Mouse (Mus musculus) Patski (cell line): Measurements from ENCODE around the gene Gnat3. TPM values are rescaled to one million over a fixed set of nuclear protein-coding genes. Genes with fewer than 3 reads are reported as not detected.

ENCODE experiments used
- ATAC-seq: fragments of 100-300 bp; one replicate; pipeline ENCODE4 v1.8.0; 2021
- CTCF ChIA-PET: fragments of 350-600 bp; sonication (Branson Sonifier 250); formaldehyde crosslinking; loops from one replicate; lab custom pipeline; 2022; ENCODE audit warnings: inconsistent platforms; lab: Charles Lee
- POLR2A ChIA-PET: fragments of 350-600 bp; sonication (Branson Sonifier 250); formaldehyde crosslinking; loops from one replicate; lab custom pipeline; 2022; ENCODE audit warnings: antibody characterized with exemption, inconsistent platforms; lab: Charles Lee
- DNase-seq: peaks from one replicate; pipeline ENCODE4 v3.0.0-alpha.2; 2011; ENCODE audit warnings: low read depth, low spot score
- H3K27me3 ChIP-seq: fragments of 371-371 bp; one replicate; pipeline ENCODE4 v1.5.1; 2021
- CTCF ChIP-seq: fragments of 100-300 bp; IDR thresholded peaks from one replicate; pipeline ENCODE4 v1.5.1; 2021
- in situ Hi-C: fragments of 300-500 bp; cut with MboI; formaldehyde crosslinking; loops from 3 replicates; pipeline ENCODE4 v1.11.1; 2018; ENCODE audit warnings: low pct_unique_long_range_greater_than_20kb, mixed read lengths
- polyA plus RNA-seq: library from polyadenylated mRNA; unstranded; gene quantifications from one replicate; pipeline ENCODE4 v1.2.3, GENCODE M21; 2021

Gnat3 gene
- polyA plus RNA-seq, 1 experiment from 2014 or later: not detected

- peaks cover 23% of the 10 kb centered on the region for H3K27me3 ChIP-seq
- ChIA-PET POLR2A (no interaction called here), CTCF (interaction anchor here (3.7 kb wide), 1 partner anchor 12 kb away, joined by 13 read pairs; no protein-coding TSS in a partner anchor)
- ATAC-seq (no peak), DNase-seq (no peak)
- no peak for TF ChIP-seq CTCF
- in situ Hi-C loops: no loop called here
Measured at GRCm38 (mm10) chr5:18055323-18055722, 93.0 kb downstream of the Gnat3 start.

Other genes with a start within 250 kb of the Gnat3 start
- 0.26 TPM for gene Cd36, start 73.7 kb upstream of the Gnat3 start, polyA plus RNA-seq